Mouse (Mus musculus): Measurements from ENCODE around the gene 1700029H14Rik. TPM values are rescaled to one million over a fixed set of nuclear protein-coding genes. Genes with fewer than 3 reads are reported as not detected.

1700029H14Rik gene
- polyA plus RNA-seq, 1 experiment from 2014 or later = not detected

DNA sequence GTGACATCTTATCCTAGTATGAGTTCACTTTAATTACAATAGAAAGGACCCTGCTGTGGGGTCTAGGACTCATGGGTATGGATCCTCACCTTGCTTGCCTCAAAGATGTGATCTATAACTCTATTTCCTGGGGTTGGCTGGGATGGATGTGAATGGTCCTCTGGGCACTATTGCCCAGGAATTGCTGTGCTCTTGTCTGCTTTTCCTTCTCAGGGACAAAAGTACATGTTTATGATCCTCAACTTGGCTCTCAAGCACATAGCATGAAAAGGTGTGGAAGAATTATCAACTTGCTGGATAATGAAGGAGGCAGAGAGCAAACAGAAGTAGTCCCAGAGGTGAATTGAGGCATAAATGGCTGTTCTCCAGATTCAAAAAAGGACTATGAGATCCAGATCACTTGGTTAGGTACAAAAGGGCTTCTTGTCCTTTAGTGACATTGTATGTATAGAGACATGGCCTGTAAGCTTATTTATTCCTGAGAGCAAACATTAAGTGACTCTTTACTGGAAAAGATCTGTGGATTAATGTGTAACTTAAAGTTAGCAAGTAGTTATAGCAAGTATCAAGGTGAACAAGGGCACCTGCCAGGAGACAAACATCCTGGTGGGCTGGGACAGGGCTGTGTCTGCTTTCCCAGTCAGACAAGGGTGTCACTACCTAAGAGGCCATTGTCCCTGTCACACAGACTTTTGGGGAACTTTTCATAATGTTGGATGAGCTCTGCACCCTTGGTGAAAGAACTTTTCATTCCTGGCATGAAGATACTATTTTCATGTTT is 57.2 kb downstream of the 1700029H14Rik start:
- no peak overlapping the region for H3K4me3 ChIP-seq (ENCODE audit: low read length)
- no peak overlapping the region for H3K9ac ChIP-seq (ENCODE audit: low read length)
- no peaks in the 10 kb centered on the region for H3K9me3 ChIP-seq (ENCODE audit: control insufficient read depth, low read length)
- H3K36me3 ChIP-seq (ENCODE audit: control insufficient read depth, insufficient read depth, low read length) = no peaks in the 10 kb centered on the region
- no peaks in the 10 kb centered on the region for H3K27me3 ChIP-seq (ENCODE audit: control insufficient read depth, insufficient read depth, low read depth, low read length)
- no peak for ATAC-seq (ENCODE audit: low read depth)
- no peak overlapping the region for H3K27ac ChIP-seq (ENCODE audit: low read length)
- no peak overlapping the region for H3K4me2 ChIP-seq (ENCODE audit: low read depth, low read length)
- peaks cover 23% of the 10 kb centered on the region for H3K4me1 ChIP-seq (replicated peaks; ENCODE audit: control insufficient read depth, insufficient read depth, low read length)

DNA sequence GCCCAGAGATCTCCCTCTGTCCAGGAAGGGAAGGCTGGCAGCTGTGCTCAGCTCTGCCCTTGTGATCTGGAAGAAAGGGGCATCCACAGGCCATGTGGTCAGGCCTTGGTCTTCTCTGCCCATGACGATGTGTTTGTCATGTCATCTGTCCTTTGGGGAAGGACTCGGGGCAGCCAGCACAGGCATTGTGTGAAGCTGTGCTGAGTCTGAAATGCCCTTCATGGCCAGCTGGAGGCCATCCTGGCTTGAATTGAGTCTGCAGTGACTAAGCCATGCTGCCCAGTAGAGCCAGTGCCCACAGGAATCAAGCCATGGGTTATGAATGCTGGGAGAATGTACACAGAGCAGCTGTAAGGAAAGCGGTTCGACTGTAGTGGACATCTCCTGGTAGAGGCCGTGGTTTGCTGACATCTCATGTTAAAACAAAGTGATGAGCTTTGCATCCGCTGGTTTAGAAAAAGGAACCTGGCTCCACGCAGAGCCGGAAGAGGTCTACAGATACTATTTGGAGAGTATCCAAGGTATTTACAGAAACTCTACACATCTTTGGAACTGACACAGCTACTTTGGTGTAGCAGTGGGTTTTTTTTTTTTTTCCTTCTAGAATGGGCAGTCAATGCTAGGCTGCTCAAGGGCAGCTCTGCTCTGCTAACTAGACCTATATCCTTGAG is 58.2 kb downstream of the 1700029H14Rik start:
- no peaks in the 10 kb centered on the region for H3K27me3 ChIP-seq (ENCODE audit: control insufficient read depth, insufficient read depth, low read depth, low read length)
- H3K27ac ChIP-seq (ENCODE audit: low read length) = peak overlapping the region; percentile 12; the same call in 1 of the 2 replicates
- no peak overlapping the region for H3K4me2 ChIP-seq (ENCODE audit: low read depth, low read length)
- peaks cover 23% of the 10 kb centered on the region for H3K4me1 ChIP-seq (replicated peaks; ENCODE audit: control insufficient read depth, insufficient read depth, low read length)
- no peaks in the 10 kb centered on the region for H3K9me3 ChIP-seq (ENCODE audit: control insufficient read depth, low read length)
- H3K9ac ChIP-seq (ENCODE audit: low read length) = no peak overlapping the region
- no peak overlapping the region for H3K4me3 ChIP-seq (ENCODE audit: low read length)
- 55% methylated on average over 8 of the region's 8 CpGs for WGBS
- no peaks in the 10 kb centered on the region for H3K36me3 ChIP-seq (ENCODE audit: control insufficient read depth, insufficient read depth, low read length)
- peak; percentile 16; the same call in 1 of the 2 replicates for ATAC-seq (ENCODE audit: low read depth)

DNA sequence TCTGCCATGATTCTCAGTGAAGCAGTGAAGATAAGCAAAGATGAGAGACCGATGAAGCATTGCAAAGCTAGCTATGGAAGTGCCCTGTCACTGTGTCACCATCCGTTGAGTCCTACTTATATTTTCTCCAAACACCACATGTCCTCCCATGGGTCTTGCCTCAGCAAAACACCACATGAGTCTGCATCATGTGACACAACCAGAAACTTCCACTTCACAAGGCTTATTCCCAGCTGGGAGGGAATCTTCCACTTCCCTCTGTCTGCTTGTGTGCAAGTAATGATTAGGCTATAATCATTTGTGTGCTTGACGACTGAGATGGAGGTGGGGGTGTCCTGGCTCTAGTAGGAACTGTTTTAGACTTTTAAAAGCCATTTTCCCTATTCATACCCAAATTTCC is 61.0 kb downstream of the 1700029H14Rik start:
- Histone ChIP-seq H3K36me3 (ENCODE audit: control insufficient read depth, insufficient read depth, low read length) (no peaks in the 10 kb centered on the region), H3K9me3 (ENCODE audit: control insufficient read depth, low read length) (no peaks in the 10 kb centered on the region), H3K4me3 (ENCODE audit: low read length) (no peak overlapping the region), H3K9ac (ENCODE audit: low read length) (no peak overlapping the region), H3K4me1 (replicated peaks; ENCODE audit: control insufficient read depth, insufficient read depth, low read length) (peaks cover 11% of the 10 kb centered on the region; the same call in 1 of the 2 replicates), H3K27ac (ENCODE audit: low read length) (no peak overlapping the region), H3K27me3 (ENCODE audit: control insufficient read depth, insufficient read depth, low read depth, low read length) (no peaks in the 10 kb centered on the region), H3K4me2 (ENCODE audit: low read depth, low read length) (no peak overlapping the region)
- ATAC-seq (ENCODE audit: low read depth) = no peak
- 82% methylated on average over 3 of the region's 3 CpGs for WGBS

Other genes with a start within 250 kb of the 1700029H14Rik start
- 144 and 155 TPM in 2 replicates for gene Tfdp1, start 223.7 kb downstream of the 1700029H14Rik start, polyA plus RNA-seq (2015; fragmentation: Nextera tagmentation; extraction: Ambion mirVana)
- not detected in 2 replicates for gene Atp4b, start 165.6 kb downstream of the 1700029H14Rik start, polyA plus RNA-seq (2015; fragmentation: Nextera tagmentation; extraction: Ambion mirVana)
- not detected in 2 replicates for gene Grk1, start 157.4 kb downstream of the 1700029H14Rik start, polyA plus RNA-seq (2015; fragmentation: Nextera tagmentation; extraction: Ambion mirVana)
- 0.70 and 1.1 TPM in 2 replicates for gene Tmem255b, start 127.3 kb downstream of the 1700029H14Rik start, polyA plus RNA-seq (2015; fragmentation: Nextera tagmentation; extraction: Ambion mirVana)
- 78.0 and 83.8 TPM in 2 replicates for gene Gas6, start 68.0 kb downstream of the 1700029H14Rik start, polyA plus RNA-seq (2015; fragmentation: Nextera tagmentation; extraction: Ambion mirVana)
- 48.7 and 50.7 TPM in 2 replicates for gene Rasa3, start 115.1 kb upstream of the 1700029H14Rik start, polyA plus RNA-seq (2015; fragmentation: Nextera tagmentation; extraction: Ambion mirVana)
- gene Cfap97d2, start 143.4 kb upstream of the 1700029H14Rik start, polyA plus RNA-seq (2015; fragmentation: Nextera tagmentation; extraction: Ambion mirVana) = 0.29 and 1.0 TPM in 2 replicates
- gene Cdc16, start 195.2 kb upstream of the 1700029H14Rik start, polyA plus RNA-seq (2015; fragmentation: Nextera tagmentation; extraction: Ambion mirVana) = 175 and 191 TPM in 2 replicates
- 43.0 and 43.7 TPM in 2 replicates for gene Upf3a, start 223.2 kb upstream of the 1700029H14Rik start, polyA plus RNA-seq (2015; fragmentation: Nextera tagmentation; extraction: Ambion mirVana)